Mouse (Mus musculus): ENCODE data around the gene Opa3.

- no peak for TF ChIP-seq CTCF (IDR thresholded peaks at IDR 0.05; ENCODE audit: low read depth, low read length)
- TF ChIP-seq POLR2A (IDR thresholded peaks at IDR 0.05; ENCODE audit: borderline replicate concordance, low read depth, low read length), result no peak
Observed at GRCm38 (mm10) chr7:19290969-19291596, 62.9 kb downstream of the Opa3 start.
